Mouse (Mus musculus) heart, embryonic 16.5 days (tissue): ENCODE data around the gene Ankrd13a. TPM values are rescaled to one million over a fixed set of nuclear protein-coding genes. Genes with fewer than 3 reads are reported as not detected.

Source experiments
- ATAC-seq: fragments of 200-750 bp; cut with Nextera tagmentation; replicated peaks from 2 replicates; pipeline ENCODE4 v1.8.0; 2017; ENCODE audit warnings: moderate number of reproducible peaks; ENCODE audit not compliant: insufficient read depth, low FRiP score; ENCODE audit errors: extremely low read depth
- H3K27ac ChIP-seq: fragments of 300-500 bp; sonication (generic); 2 replicates; pipeline ENCODE4 v1.5.1; 2014; ENCODE audit warnings: mild to moderate bottlenecking, low read length, control low read depth, moderate library complexity
- H3K27me3 ChIP-seq: fragments of 300-500 bp; sonication (generic); 2 replicates; pipeline ENCODE4 v1.6.1; 2014; ENCODE audit warnings: low read length, mixed read lengths; ENCODE audit not compliant: control insufficient read depth, insufficient read depth
- H3K36me3 ChIP-seq: fragments of 300-500 bp; sonication (generic); 2 replicates; pipeline ENCODE4 v1.6.1; 2014; ENCODE audit not compliant: control insufficient read depth, insufficient read depth
- H3K4me1 ChIP-seq: fragments of 300-500 bp; sonication (generic); 2 replicates; pipeline ENCODE4 v1.6.1; 2014; ENCODE audit warnings: low read length, mixed read lengths; ENCODE audit not compliant: control insufficient read depth, insufficient read depth
- H3K4me2 ChIP-seq: fragments of 300-500 bp; sonication (generic); 2 replicates; pipeline ENCODE4 v1.6.1; 2014; ENCODE audit warnings: low read depth, mild to moderate bottlenecking, control low read depth, low read length
- H3K4me3 ChIP-seq: fragments of 300-500 bp; sonication (generic); 2 replicates; pipeline ENCODE4 v1.5.1; 2014; ENCODE audit warnings: mild to moderate bottlenecking, control low read depth, low read length
- H3K9ac ChIP-seq: fragments of 300-500 bp; sonication (generic); 2 replicates; pipeline ENCODE4 v1.6.1; 2014; ENCODE audit warnings: low read length, control low read depth
- H3K9me3 ChIP-seq: fragments of 300-500 bp; sonication (generic); replicated peaks from 2 replicates; pipeline ENCODE4 v1.6.1; 2016; ENCODE audit warnings: low read length; ENCODE audit not compliant: control insufficient read depth
- WGBS: fragments of 180-500 bp; shearing (Covaris S2); extraction: QIAGEN DNeasy Blood & Tissue Kit; methylation state at CpG from one replicate; pipeline ENCODE4 v1.1.7; 2014; 5-methylcytosine and 5-hydroxymethylcytosine counted together
- polyA plus RNA-seq: library from polyadenylated mRNA; unstranded; fragments of >200 nt; fragmentation: Nextera tagmentation; extraction: Ambion mirVana; gene quantifications from 2 replicates; pipeline ENCODE4 v1.2.1, GENCODE M21; 2015

Ankrd13a gene
- polyA plus RNA-seq, 1 experiment from 2014 or later: 28.4 TPM

GRCm38 (mm10) chr5:114801049-114801448, 26.6 kb downstream of the Ankrd13a start:
- no peak for ATAC-seq
- H3K4me1 ChIP-seq: peaks cover 9% of the 10 kb centered on the region
- no peak overlapping the region for H3K4me3 ChIP-seq
- H3K27ac ChIP-seq: no peak overlapping the region
- no peak overlapping the region for H3K9ac ChIP-seq
- no peaks in the 10 kb centered on the region for H3K27me3 ChIP-seq
- no peak overlapping the region for H3K4me2 ChIP-seq
- no peaks in the 10 kb centered on the region for H3K9me3 ChIP-seq
- H3K36me3 ChIP-seq: peaks cover 47% of the 10 kb centered on the region
- WGBS: 38% methylated on average over 8 of the region's 8 CpGs

- no peak overlapping the region for H3K27ac ChIP-seq
- WGBS: 89% methylated on average over 6 of the region's 6 CpGs
- no peak overlapping the region for H3K4me3 ChIP-seq
- H3K36me3 ChIP-seq: peaks cover 47% of the 10 kb centered on the region
- no peak for ATAC-seq
- no peaks in the 10 kb centered on the region for H3K27me3 ChIP-seq
- no peak overlapping the region for H3K9ac ChIP-seq
- H3K4me1 ChIP-seq: peaks cover 10% of the 10 kb centered on the region
- H3K9me3 ChIP-seq: no peaks in the 10 kb centered on the region
- H3K4me2 ChIP-seq: no peak overlapping the region
Measured at GRCm38 (mm10) chr5:114801841-114802240, 27.4 kb downstream of the Ankrd13a start.

GRCm38 (mm10) chr5:114803231-114803630, 28.8 kb downstream of the Ankrd13a start:
- H3K27me3 ChIP-seq: no peaks in the 10 kb centered on the region
- H3K9ac ChIP-seq: no peak overlapping the region
- no peak overlapping the region for H3K4me2 ChIP-seq
- no peak for ATAC-seq
- H3K27ac ChIP-seq: no peak overlapping the region
- 86% methylated on average over 13 of the region's 13 CpGs for WGBS
- H3K4me1 ChIP-seq: peaks cover 24% of the 10 kb centered on the region
- no peaks in the 10 kb centered on the region for H3K9me3 ChIP-seq
- H3K4me3 ChIP-seq: no peak overlapping the region
- peaks cover 43% of the 10 kb centered on the region for H3K36me3 ChIP-seq

- H3K36me3 ChIP-seq: peaks cover 38% of the 10 kb centered on the region
- WGBS: 89% methylated on average over 13 of the region's 13 CpGs
- H3K9me3 ChIP-seq: no peaks in the 10 kb centered on the region
- no peak overlapping the region for H3K4me2 ChIP-seq
- no peak for ATAC-seq
- H3K27me3 ChIP-seq: no peaks in the 10 kb centered on the region
- no peak overlapping the region for H3K9ac ChIP-seq
- peaks cover 26% of the 10 kb centered on the region for H3K4me1 ChIP-seq
- H3K4me3 ChIP-seq: no peak overlapping the region
- no peak overlapping the region for H3K27ac ChIP-seq
Measured at GRCm38 (mm10) chr5:114804335-114804734, 29.9 kb downstream of the Ankrd13a start.

- Histone ChIP-seq H3K9ac (no peak overlapping the region), H3K4me3 (no peak overlapping the region), H3K9me3 (no peaks in the 10 kb centered on the region), H3K36me3 (peaks cover 35% of the 10 kb centered on the region), H3K4me2 (no peak overlapping the region), H3K27ac (no peak overlapping the region), H3K4me1 (peaks cover 26% of the 10 kb centered on the region), H3K27me3 (no peaks in the 10 kb centered on the region)
- WGBS: 45% methylated on average over 3 of the region's 3 CpGs
- ATAC-seq: no peak
Measured at GRCm38 (mm10) chr5:114804958-114805357, 30.5 kb downstream of the Ankrd13a start.

GRCm38 (mm10) chr5:114805436-114806350, 31.2 kb downstream of the Ankrd13a start:
- H3K9ac ChIP-seq: peak overlapping the region; percentile 30; the same call in 1 of the 2 replicates
- peaks cover 26% of the 10 kb centered on the region for H3K4me1 ChIP-seq
- peak overlapping the region; percentile 84 for H3K27ac ChIP-seq
- 65% methylated on average over 15 of the region's 15 CpGs for WGBS
- H3K9me3 ChIP-seq: no peaks in the 10 kb centered on the region
- H3K4me2 ChIP-seq: peak overlapping the region; percentile 38
- peaks cover 30% of the 10 kb centered on the region for H3K36me3 ChIP-seq
- peak; percentile 54; the same call in 1 of the 2 replicates for ATAC-seq
- H3K4me3 ChIP-seq: no peak overlapping the region
- H3K27me3 ChIP-seq: no peaks in the 10 kb centered on the region

GRCm38 (mm10) chr5:114806636-114807035, 32.2 kb downstream of the Ankrd13a start:
- Histone ChIP-seq H3K9ac (peak overlapping the region; percentile 44; the same call in 1 of the 2 replicates), H3K4me3 (no peak overlapping the region), H3K27ac (peak overlapping the region; percentile 84), H3K9me3 (no peaks in the 10 kb centered on the region), H3K4me2 (peak overlapping the region; percentile 38; the same call in 1 of the 2 replicates), H3K4me1 (peaks cover 26% of the 10 kb centered on the region), H3K36me3 (peaks cover 24% of the 10 kb centered on the region), H3K27me3 (no peaks in the 10 kb centered on the region)
- ATAC-seq: 0 out of 2 replicates have a peak, but pooled peaks have one; percentile 23
- 76% methylated on average over 8 of the region's 8 CpGs for WGBS

GRCm38 (mm10) chr5:114807063-114807462, 32.6 kb downstream of the Ankrd13a start:
- Histone ChIP-seq H3K9ac (peak overlapping the region; percentile 44), H3K4me2 (peak overlapping the region; percentile 52), H3K27ac (peak overlapping the region; percentile 84), H3K9me3 (no peaks in the 10 kb centered on the region), H3K4me3 (peak overlapping the region; percentile 16; the same call in 1 of the 2 replicates), H3K27me3 (no peaks in the 10 kb centered on the region), H3K36me3 (peaks cover 20% of the 10 kb centered on the region), H3K4me1 (peaks cover 26% of the 10 kb centered on the region)
- WGBS: 27% methylated on average over 9 of the region's 9 CpGs
- peak; percentile 59 for ATAC-seq

- Histone ChIP-seq H3K9ac (peak overlapping the region; percentile 8), H3K4me2 (peak overlapping the region; percentile 52), H3K4me3 (peak overlapping the region; percentile 16; the same call in 1 of the 2 replicates), H3K36me3 (peaks cover 20% of the 10 kb centered on the region), H3K27me3 (no peaks in the 10 kb centered on the region), H3K4me1 (peaks cover 26% of the 10 kb centered on the region), H3K27ac (peak overlapping the region; percentile 84), H3K9me3 (no peaks in the 10 kb centered on the region)
- 15% methylated on average over 8 of the region's 8 CpGs for WGBS
- peak; percentile 78 for ATAC-seq
Measured at GRCm38 (mm10) chr5:114807468-114807867, 33.0 kb downstream of the Ankrd13a start.
